Mouse (Mus musculus) megakaryocyte, embryonic 14.5 days (primary cell): ENCODE results near the gene Gpx5.

ENCODE experiments used
- FLI1 ChIP-seq: IDR thresholded peaks from 2 replicates; pipeline ENCODE4 v1.6.1; 2012; ENCODE audit warnings: low read length, inconsistent platforms, mixed read lengths
- GATA1 ChIP-seq: IDR thresholded peaks from 3 replicates; pipeline ENCODE4 v1.6.1; 2012; ENCODE audit warnings: mixed read lengths, low read length, inconsistent platforms, borderline replicate concordance

- TF ChIP-seq GATA1 (no peak), FLI1 (no peak)
Observed at GRCm38 (mm10) chr13:21279559-21279958, 13.0 kb downstream of the Gpx5 start.
